Mouse (Mus musculus): ENCODE measurements around the gene Magi2.
"Not testable (repeated sequence)": the region's sequence is repeated elsewhere in the genome, so short reads cannot be mapped to it uniquely, and the experiment has no call there.

Gene Magi2

DNA sequence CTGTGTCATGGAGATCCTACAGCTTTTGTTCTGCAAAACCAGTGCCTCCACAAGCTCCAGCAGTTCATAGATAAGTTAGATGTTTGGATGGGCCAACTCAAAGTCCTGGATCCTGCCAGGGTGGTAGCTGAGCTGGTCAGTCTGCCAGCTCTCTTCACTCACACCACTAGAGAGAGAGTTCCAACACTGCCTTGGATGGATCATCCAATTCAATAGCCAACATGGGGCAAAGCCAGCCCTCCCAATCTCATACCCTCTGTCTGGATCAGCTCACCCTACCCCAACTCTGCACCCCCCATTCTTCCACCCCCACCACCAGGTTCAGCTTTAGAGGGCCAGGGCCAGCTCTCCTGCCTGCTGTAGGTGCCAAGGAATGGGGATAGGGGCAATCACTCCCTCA, 235.7 kb downstream of the Magi2 start:
- in situ Hi-C loops (cut with MboI), result no loop called here

DNA sequence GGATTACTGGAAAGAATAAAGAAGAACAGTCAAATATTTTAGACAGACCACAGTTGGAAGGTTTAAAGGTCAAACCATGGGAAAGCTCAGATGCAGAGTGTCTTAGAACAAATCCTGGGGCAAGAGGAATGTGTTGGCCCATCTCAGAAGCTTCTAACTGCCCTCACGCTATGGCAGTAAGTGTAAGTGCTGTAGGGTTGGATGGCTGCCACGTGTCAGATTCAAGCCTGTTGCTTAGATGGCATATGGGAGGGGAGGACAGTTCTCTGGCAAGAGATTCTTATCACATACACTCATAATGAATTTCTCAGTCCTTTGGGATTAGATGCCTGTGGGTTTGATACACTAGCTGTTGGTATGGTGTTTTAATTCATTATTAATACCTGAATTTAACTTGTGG, 238.5 kb downstream of the Magi2 start:
- in situ Hi-C loops (cut with MboI), result no loop called here

- in situ Hi-C loops (cut with MboI), result no loop called here
Observed at GRCm38 (mm10) chr5:19472851-19473439, 246.1 kb downstream of the Magi2 start.

DNA sequence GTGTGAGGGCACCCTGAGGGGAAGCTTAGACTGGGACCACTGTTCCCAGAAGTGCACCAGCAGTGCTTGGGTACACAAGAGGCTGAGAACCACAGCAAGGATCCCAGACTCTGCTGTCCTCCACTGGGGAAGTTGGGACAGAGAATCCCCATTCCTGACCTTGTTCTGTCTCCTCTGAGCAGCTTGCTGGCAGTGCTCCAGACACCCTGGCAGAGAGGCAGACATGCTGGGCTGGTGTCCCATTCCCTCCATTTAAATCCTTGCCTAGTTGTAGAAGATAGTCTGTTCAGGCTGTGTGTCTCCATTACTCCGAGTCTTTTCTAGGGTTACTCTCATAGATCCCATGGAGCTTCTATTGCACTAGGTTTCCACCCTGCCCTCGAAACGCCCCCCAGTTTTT, 256.1 kb downstream of the Magi2 start:
- in situ Hi-C loops (cut with MboI), result no loop called here

DNA sequence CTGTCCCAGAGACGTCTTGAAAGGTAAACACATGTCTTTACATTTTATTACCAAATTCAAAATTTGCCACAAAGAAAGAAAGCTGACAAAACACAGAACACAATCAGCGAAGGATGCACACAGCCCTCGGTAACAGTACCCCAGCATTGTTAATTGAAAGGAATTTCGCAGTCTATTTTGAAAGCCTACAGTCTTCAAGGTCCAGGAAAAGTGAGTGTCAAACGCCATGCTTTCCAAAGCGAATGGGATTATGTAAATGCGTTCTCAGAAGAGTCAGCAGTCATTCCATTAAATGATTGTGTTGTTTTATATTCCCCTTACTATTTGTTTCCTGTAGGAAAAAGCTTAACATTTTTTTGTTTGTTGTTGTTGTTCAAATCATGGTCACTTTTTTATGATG, 261.1 kb downstream of the Magi2 start:
- in situ Hi-C loops (cut with MboI), result no loop called here

DNA sequence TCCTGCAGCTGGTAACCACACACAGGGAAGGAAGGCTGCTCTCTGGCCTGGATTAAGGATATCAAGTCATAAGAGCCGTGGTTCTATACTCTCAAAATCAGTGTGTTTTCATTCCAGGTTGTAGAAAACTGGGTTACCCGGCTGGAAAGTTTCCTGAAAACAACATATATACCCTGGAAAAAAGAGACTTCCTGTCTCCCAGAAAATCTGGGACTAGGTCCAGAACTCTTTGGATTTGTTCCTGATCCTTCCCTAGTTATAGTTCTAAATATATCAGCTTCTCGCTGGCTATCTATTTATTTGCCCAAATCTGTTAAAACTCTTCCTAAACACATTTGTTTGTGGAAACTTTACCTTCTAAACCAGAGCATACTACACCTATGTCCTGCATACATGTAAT, 274.2 kb downstream of the Magi2 start:
- in situ Hi-C loops (cut with MboI), result no loop called here

- in situ Hi-C loops (cut with MboI), result no loop called here
Observed at GRCm38 (mm10) chr5:19522168-19522567, 295.3 kb downstream of the Magi2 start.

DNA sequence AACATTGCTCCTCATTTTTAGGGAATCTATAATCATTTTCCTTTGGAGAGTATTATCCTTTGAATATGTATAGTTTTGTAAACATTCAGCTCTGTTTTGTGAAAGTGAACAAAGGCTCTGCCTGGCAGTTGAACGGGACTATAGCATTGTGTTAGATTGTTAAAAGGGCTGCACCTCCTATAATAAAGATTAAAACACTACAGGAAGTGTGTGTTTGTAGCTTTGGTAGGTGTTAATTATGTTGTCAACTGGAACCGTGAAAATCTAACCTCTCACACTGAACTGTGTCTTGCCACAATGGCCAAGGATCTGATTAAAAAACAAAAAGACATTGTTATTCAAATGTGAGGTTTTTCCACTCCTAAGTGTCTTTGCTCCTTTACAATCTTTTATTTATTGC, 312.5 kb downstream of the Magi2 start:
- in situ Hi-C loops (cut with MboI), result no loop called here

- in situ Hi-C loops (cut with MboI), result no loop called here
Observed at GRCm38 (mm10) chr5:19546424-19546823, 319.6 kb downstream of the Magi2 start.

- in situ Hi-C loops (cut with MboI), result no loop called here
Observed at GRCm38 (mm10) chr5:19546900-19547299, 320.1 kb downstream of the Magi2 start.

DNA sequence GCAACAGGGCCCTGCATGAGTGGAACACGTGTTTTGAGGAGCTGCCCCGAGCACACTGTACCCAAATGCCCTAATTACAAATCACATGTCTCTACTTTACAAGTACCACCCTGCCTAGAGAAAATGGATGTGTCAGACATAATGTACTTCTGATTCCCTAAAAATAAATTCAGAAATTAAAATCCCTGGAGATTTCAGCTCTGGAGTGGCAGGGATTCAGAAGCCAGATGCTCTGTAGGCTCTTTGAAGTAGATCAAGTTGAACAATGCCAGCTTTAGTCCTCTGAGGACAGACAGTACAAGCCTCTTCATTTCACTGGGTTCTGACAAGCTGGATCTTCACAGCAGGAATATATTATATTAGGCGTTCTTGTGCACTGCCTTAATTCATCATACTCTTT, 326.7 kb downstream of the Magi2 start:
- in situ Hi-C loops (cut with MboI), result no loop called here

GRCm38 (mm10) chr5:19565636-19566035, 338.8 kb downstream of the Magi2 start:
- in situ Hi-C loops (cut with MboI), result no loop called here

DNA sequence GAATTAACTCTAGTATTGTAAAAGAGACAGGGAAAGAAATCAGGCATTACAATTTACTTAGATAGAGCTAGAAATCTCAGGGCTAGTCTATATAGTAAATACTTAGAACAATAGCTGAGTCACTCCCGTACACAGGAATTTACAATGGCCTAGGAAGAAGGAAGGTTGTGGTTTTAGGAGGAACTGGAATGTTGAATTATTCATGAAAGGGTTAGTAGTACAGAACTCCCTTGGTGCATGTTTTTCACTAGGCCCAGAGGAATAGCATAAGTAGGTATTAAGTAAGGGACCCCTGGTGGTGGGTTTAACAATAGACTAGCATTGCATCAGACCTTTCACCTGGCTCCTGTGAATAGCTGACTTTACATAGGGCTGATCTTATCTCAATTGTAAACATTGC, 339.3 kb downstream of the Magi2 start:
- in situ Hi-C loops (cut with MboI), result not testable (repeated sequence)

- in situ Hi-C loops (cut with MboI), result no loop called here
Observed at GRCm38 (mm10) chr5:19607700-19608099, 380.9 kb downstream of the Magi2 start.

DNA sequence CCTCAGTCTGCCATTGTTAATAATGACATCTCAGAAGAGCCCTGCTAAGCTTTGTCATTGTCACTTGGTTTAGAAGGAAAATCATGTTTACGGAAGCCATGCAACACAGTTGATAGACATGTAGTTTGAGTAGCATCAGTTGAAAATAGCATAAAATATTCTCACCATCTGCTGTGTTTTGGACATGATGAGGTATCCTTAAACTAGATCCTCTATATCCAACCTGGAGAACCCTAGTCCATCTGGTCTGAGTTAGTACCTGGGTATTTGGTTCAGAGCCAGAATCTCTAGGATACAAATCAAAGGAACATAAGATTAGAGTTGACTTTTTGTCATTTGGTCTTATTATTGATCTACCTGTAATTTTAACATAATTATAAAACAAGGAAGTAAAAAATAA, 385.0 kb downstream of the Magi2 start:
- in situ Hi-C loops (cut with MboI), result no loop called here

DNA sequence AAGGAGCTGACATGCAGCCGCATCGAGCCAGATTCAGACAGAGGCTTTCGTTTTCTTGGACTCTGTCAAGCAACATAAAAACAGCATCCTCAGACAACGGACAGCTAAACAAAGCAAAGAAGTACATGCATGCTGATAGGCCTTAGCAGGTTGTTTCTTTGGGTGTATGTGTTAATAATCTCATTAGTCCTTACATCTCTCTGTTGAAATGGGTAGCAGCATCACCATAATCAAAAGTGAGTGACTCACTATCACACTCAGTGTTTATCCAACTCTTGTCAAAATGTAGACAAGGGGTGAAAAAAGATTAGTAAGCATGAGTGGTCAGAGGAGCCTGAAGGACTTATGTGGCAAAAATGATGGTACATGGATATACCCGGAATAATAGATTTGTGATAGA, 394.8 kb downstream of the Magi2 start:
- in situ Hi-C loops (cut with MboI), result no loop called here

- in situ Hi-C loops (cut with MboI), result no loop called here
Observed at GRCm38 (mm10) chr5:19633976-19634375, 407.1 kb downstream of the Magi2 start.

GRCm38 (mm10) chr5:19637789-19638188, 411.0 kb downstream of the Magi2 start:
- in situ Hi-C loops (cut with MboI), result no loop called here

- in situ Hi-C loops (cut with MboI), result no loop called here
Observed at GRCm38 (mm10) chr5:19655986-19656385, 429.1 kb downstream of the Magi2 start.

DNA sequence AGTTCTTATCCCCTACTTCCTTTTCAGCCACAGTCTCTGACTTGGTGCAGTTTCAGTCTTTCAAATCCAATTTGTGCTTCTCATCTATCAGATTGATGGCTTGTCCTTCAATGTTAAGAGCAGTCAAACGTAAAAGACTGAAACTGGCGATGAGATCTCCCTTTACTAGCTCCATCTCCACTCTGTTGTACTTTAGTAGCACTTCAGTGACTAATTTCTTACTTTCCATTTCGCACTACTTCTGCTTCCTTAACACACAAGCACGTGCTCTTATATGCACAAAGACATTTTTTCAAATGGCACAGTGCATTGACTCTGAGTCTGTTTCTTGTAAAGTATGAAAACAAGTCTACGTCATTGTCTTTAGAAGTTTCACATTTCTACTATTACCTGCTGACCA, 439.6 kb downstream of the Magi2 start:
- in situ Hi-C loops (cut with MboI), result no loop called here

DNA sequence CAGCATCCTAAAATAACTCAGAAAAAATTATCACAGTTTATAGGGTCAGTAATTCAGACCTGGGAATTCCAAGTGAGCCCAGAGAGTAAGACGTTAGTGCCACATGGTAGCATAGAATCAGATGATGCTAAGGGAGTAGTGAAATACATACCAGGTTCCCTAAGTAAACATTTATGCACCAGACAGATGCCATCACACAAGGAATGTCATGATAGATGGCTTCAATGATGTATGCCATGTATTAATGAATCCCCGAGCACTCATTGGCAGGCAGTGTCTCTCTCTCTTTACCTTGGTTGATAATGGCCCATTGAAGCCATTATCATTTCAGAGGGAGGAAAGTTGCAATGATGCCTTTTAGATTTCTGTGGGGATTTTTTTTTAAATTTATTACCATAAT, 490.5 kb downstream of the Magi2 start:
- in situ Hi-C loops (cut with MboI), result no loop called here

DNA sequence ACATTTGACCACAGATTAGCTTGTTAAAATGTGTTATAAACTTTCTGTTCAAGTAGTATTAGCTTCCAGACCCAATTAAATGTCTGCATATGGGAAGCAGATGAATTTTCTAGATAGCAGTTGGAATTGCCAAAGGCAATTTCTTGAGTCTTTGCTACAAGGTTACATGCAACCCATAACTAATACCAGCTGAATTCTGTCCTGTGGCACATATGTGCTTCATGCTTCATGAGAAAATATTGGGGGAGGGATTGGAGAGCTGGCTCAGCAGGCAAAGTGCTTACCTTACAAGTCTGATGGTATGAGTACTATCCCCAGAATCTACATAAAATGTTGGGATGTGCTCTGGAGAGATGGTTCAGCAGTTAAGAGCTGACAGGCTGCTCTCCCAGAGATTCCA, 499.4 kb downstream of the Magi2 start:
- in situ Hi-C loops (cut with MboI), result no loop called here

GRCm38 (mm10) chr5:19745376-19745775, 518.5 kb downstream of the Magi2 start:
- in situ Hi-C loops (cut with MboI), result no loop called here

GRCm38 (mm10) chr5:19745916-19746315, 519.1 kb downstream of the Magi2 start:
- in situ Hi-C loops (cut with MboI), result no loop called here
